In the genomic region with DNA sequence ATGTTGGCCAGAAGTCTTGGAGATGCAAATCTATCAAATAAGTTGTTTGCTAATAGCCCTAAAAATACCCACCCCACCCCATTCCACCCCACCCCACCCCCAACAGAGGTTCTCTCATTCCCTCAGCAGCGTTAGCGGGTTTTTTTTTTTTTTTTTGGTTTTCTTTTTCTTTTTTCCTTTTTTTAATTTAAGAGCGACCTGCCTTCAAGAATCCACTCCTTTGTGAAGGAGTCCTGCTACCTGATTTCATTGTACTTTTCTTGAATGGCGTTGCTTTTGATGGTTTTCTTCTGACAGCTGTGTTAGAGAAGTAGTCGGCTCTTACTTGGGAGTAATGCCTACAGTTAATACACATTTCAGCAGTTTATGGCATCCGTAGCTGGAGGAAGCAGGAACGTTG, we compare ENCODE assay signal across 1 mouse cellular context.
TF ChIP-seq lines count a peak whose summit lies in the region.

No protein-coding gene starts in this region.

TF ChIP-seq in MEL, 35 proteins besides CTCF, POLR2A, EP300 and RAD21 (continued from another document):
- no peak for TF ChIP-seq USF2 (IDR thresholded peaks at IDR 0.05; ENCODE audit: borderline replicate concordance in 1 of 2, insufficient read depth in 1 of 2, low read depth in 1 of 2, low read length in 2 of 2)
